Mouse (Mus musculus) MEL (cell line): ENCODE results near the gene Megf8.

Experiments used
- CHD2 ChIP-seq: IDR thresholded peaks from 2 replicates; pipeline ENCODE4 v1.6.1; 2011; ENCODE audit warnings: low read length, improper control_type of control experiment
- CTCF ChIP-seq, 3 experiments: IDR thresholded peaks in 2 of 3; conservative IDR thresholded peaks in 1 of 3; 2 replicates each; pipeline ENCODE4 v1.5.1; 2011 to 2012; ENCODE audit warnings: low read length in 3 of 3, low read depth in 2 of 3, mild to moderate bottlenecking in 2 of 3, improper control_type of control experiment in 1 of 3, inconsistent platforms in 1 of 3, mixed read lengths in 1 of 3, moderate library complexity in 1 of 3; ENCODE audit not compliant: control insufficient read depth in 1 of 3, insufficient read depth in 1 of 3, poor library complexity in 1 of 3, severe bottlenecking in 1 of 3
- E2F4 ChIP-seq: IDR thresholded peaks from 2 replicates; pipeline ENCODE4 v1.6.1; 2011; ENCODE audit warnings: low read depth, low read length, improper control_type of control experiment, borderline replicate concordance
- GABPA ChIP-seq: IDR thresholded peaks from 2 replicates; pipeline ENCODE4 v1.6.1; 2012; ENCODE audit warnings: low read depth, mild to moderate bottlenecking, inconsistent platforms, low read length, improper control_type of control experiment, moderate library complexity
- GATA1 ChIP-seq: IDR thresholded peaks from 2 replicates; pipeline ENCODE4 v1.6.1; 2011; ENCODE audit warnings: low read depth, low read length, improper control_type of control experiment
- HCFC1 ChIP-seq: IDR thresholded peaks from 2 replicates; pipeline ENCODE4 v1.6.1; 2012; ENCODE audit warnings: low read depth, mild to moderate bottlenecking, inconsistent platforms, low read length, improper control_type of control experiment, moderate library complexity
- MAFK ChIP-seq: IDR thresholded peaks from 2 replicates; pipeline ENCODE4 v1.6.1; 2011; ENCODE audit warnings: low read depth, mild to moderate bottlenecking, low read length, improper control_type of control experiment, borderline replicate concordance
- MAZ ChIP-seq: IDR thresholded peaks from 2 replicates; pipeline ENCODE4 v1.6.1; 2012; ENCODE audit warnings: low read depth, mild to moderate bottlenecking, inconsistent platforms, low read length, improper control_type of control experiment
- MEF2A ChIP-seq: IDR thresholded peaks from 2 replicates; pipeline ENCODE4 v1.6.1; 2014; ENCODE audit warnings: low read depth, mild to moderate bottlenecking, inconsistent platforms, low read length, improper control_type of control experiment; ENCODE audit not compliant: poor library complexity, insufficient replicate concordance, severe bottlenecking; ENCODE audit errors: extremely low read depth
- MYB ChIP-seq: IDR thresholded peaks from 2 replicates; pipeline ENCODE4 v1.6.1; 2011; ENCODE audit warnings: mild to moderate bottlenecking, low read depth, low read length, improper control_type of control experiment
- NELFE ChIP-seq: IDR thresholded peaks from 2 replicates; pipeline ENCODE4 v1.6.1; 2011; ENCODE audit warnings: low read depth, low read length, improper control_type of control experiment
- POLR2A ChIP-seq, 2 experiments: IDR thresholded peaks; 2 replicates each; pipeline ENCODE4 v1.6.1; 2011 to 2012; ENCODE audit warnings: low read length in 2 of 2, mild to moderate bottlenecking in 2 of 2, control low read depth in 1 of 2, improper control_type of control experiment in 1 of 2, low read depth in 1 of 2, moderate library complexity in 1 of 2; ENCODE audit not compliant: control insufficient read depth in 1 of 2, insufficient read depth in 1 of 2, poor library complexity in 1 of 2
- UBTF ChIP-seq: IDR thresholded peaks from 2 replicates; pipeline ENCODE4 v1.6.1; 2012; ENCODE audit warnings: low read depth, mild to moderate bottlenecking, inconsistent platforms, low read length, improper control_type of control experiment, moderate library complexity, borderline replicate concordance; ENCODE audit not compliant: insufficient read depth
- ZKSCAN1 ChIP-seq: IDR thresholded peaks from 2 replicates; pipeline ENCODE4 v1.6.1; 2012; ENCODE audit warnings: low read depth, mild to moderate bottlenecking, inconsistent platforms, low read length, improper control_type of control experiment, moderate library complexity

DNA sequence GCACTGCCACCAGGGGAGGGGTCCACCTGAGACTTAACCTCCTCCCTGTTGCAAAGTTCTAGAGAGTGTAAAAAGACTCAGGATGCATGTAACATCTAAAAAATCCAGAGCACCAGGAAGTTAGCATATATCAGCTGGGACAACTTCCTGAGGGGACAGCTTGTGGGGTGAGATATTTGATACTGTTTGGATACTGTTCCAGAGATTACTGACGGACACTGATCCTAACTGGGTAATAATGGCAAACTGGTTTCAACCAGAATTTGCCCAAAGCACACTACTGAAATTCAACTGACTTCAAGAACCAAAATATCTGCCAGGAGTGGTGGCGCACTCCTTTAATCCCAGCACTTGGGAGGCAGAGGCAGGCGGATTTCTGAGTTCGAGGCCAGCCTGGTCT, 22.5 kb upstream of the Megf8 start:
- TF ChIP-seq HCFC1 (no peak), CTCF (IDR thresholded peaks at IDR 0.05 in 2 of 3, conservative IDR thresholded peaks at IDR 0.05 in 1 of 3; ENCODE audit: control insufficient read depth in 1 of 3, insufficient read depth in 1 of 3, low read depth in 2 of 3, low read length in 3 of 3, poor library complexity in 1 of 3, severe bottlenecking in 1 of 3) (no peak), POLR2A (IDR thresholded peaks at IDR 0.05; ENCODE audit: control insufficient read depth in 1 of 2, insufficient read depth in 1 of 2, low read depth in 1 of 2, low read length in 2 of 2, poor library complexity in 1 of 2) (no peak), MYB (no peak), NELFE (no peak), MEF2A (no peak), MAFK (no peak), MAZ (no peak), GABPA (no peak), UBTF (no peak), CHD2 (no peak), GATA1 (no peak; the same call in 1 of the 2 replicates), ZKSCAN1 (no peak), E2F4 (no peak)
